Mouse (Mus musculus) liver, embryonic 12.5 days (tissue): ENCODE measurements around the gene Dhrs7. TPM values are rescaled to one million over a fixed set of nuclear protein-coding genes. Genes with fewer than 3 reads are reported as not detected.

ENCODE experiments used
- ATAC-seq: fragments of 200-750 bp; cut with Nextera tagmentation; 2 replicates; pipeline ENCODE4 v1.8.0; 2017; ENCODE audit warnings: moderate number of reproducible peaks, mild to moderate bottlenecking, moderate library complexity
- H3K27ac ChIP-seq: fragments of 300-500 bp; sonication (generic); 2 replicates; pipeline ENCODE4 v1.5.1; 2016; ENCODE audit warnings: mild to moderate bottlenecking
- H3K27me3 ChIP-seq: fragments of 300-500 bp; sonication (generic); replicated peaks from 2 replicates; pipeline ENCODE4 v1.6.1; 2016; ENCODE audit warnings: mild to moderate bottlenecking, moderate library complexity
- H3K36me3 ChIP-seq: fragments of 300-500 bp; sonication (generic); 2 replicates; pipeline ENCODE4 v1.6.1; 2016; ENCODE audit warnings: mild to moderate bottlenecking, moderate library complexity
- H3K4me1 ChIP-seq: fragments of 300-500 bp; sonication (generic); 2 replicates; pipeline ENCODE4 v1.6.1; 2016
- H3K4me2 ChIP-seq: fragments of 300-500 bp; sonication (generic); 2 replicates; pipeline ENCODE4 v1.6.1; 2016; ENCODE audit warnings: mild to moderate bottlenecking, moderate library complexity
- H3K4me3 ChIP-seq: fragments of 300-500 bp; sonication (generic); 2 replicates; pipeline ENCODE4 v1.5.1; 2016; ENCODE audit warnings: mild to moderate bottlenecking, moderate library complexity
- H3K9ac ChIP-seq: fragments of 300-500 bp; sonication (generic); 2 replicates; pipeline ENCODE4 v1.6.1; 2016; ENCODE audit warnings: mild to moderate bottlenecking, moderate library complexity
- H3K9me3 ChIP-seq: fragments of 300-500 bp; sonication (generic); replicated peaks from 2 replicates; pipeline ENCODE4 v1.6.1; 2016; ENCODE audit warnings: mild to moderate bottlenecking, moderate library complexity
- WGBS: fragments of 180-500 bp; shearing (Covaris S2); methylation state at CpG from one replicate; pipeline ENCODE4 v1.1.7; 2016; ENCODE audit not compliant: insufficient replicate concordance; 5-methylcytosine and 5-hydroxymethylcytosine counted together
- polyA plus RNA-seq: library from polyadenylated mRNA; unstranded; fragments of >200 nt; fragmentation: Nextera tagmentation; extraction: Ambion mirVana; gene quantifications from 2 replicates; pipeline ENCODE4 v1.2.1, GENCODE M21; 2016

Gene Dhrs7
- polyA plus RNA-seq, 1 experiment from 2014 or later = 10.3 TPM

- Histone ChIP-seq H3K4me3 (no peak within 1 kb of the TSS), H3K9ac (no peak within 1 kb of the TSS), H3K9me3 (no peaks in the 10 kb centered on the region), H3K36me3 (no peaks in the 10 kb centered on the region), H3K4me1 (no peaks in the 10 kb centered on the region), H3K27ac (no peak within 1 kb of the TSS), H3K4me2 (no peak within 1 kb of the TSS), H3K27me3 (no peaks in the 10 kb centered on the region)
- WGBS = 74% methylated on average over 11 of the region's 11 CpGs
- ATAC-seq = no peak
Measured at GRCm38 (mm10) chr12:72649611-72650330, 14.9 kb downstream of the Dhrs7 start, which contains the start of gene Gm4756. TSS of gene Gm4756 (minus strand) at chr12:72649661.

DNA sequence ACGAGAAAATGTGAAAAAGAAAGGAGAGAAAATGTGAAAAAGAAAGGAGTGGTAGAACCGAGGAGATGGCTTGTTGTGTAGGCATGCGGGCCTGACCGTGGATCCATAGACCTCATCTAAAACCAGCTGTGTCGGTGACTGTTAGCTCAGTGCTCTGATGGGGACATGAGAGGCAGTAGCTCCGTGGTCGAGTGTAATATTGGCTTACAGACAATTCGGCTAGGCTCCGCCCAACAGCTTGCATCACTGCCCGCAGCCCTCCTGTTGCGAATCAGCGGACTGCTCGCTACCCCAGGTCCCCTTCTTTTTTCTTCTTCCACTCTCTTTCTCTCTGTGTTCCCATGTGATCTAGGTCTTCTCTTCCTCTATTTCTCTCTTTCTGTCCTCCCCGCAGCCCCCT lies 15.8 kb downstream of the Dhrs7 start:
- no peak for ATAC-seq
- no peak overlapping the region for H3K4me3 ChIP-seq
- WGBS = 80% methylated on average over 14 of the region's 14 CpGs
- H3K4me2 ChIP-seq = no peak overlapping the region
- no peaks in the 10 kb centered on the region for H3K9me3 ChIP-seq
- no peaks in the 10 kb centered on the region for H3K4me1 ChIP-seq
- no peaks in the 10 kb centered on the region for H3K27me3 ChIP-seq
- no peaks in the 10 kb centered on the region for H3K36me3 ChIP-seq
- no peak overlapping the region for H3K9ac ChIP-seq
- H3K27ac ChIP-seq = no peak overlapping the region

DNA sequence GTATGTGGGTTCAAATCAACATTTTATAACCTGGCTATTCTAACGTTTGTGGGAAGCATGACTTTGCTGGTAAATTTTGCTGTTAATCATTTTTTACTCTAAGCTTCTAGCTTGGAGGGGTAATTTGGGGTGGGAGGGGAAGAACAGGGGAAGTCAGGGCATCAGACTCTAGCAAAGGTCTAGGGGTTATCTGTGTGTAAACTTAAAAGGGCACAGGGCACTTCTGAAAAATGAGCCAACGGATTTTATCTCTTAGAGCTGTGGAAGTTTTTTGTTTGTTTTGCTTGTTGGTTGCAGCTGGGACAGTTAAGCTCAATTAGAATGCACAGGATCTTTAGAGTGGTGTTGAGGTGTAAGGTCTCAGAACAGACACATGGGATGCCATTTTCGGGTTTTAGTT lies 26.7 kb downstream of the Dhrs7 start:
- WGBS = 53% methylated on average over 3 of the region's 3 CpGs
- Histone ChIP-seq H3K4me1 (no peaks in the 10 kb centered on the region), H3K27me3 (no peaks in the 10 kb centered on the region), H3K4me3 (no peak overlapping the region), H3K9ac (no peak overlapping the region), H3K27ac (no peak overlapping the region), H3K9me3 (0 out of 2 replicates have a peak, but pooled peaks cover 6% of the 10 kb centered on the region), H3K4me2 (no peak overlapping the region), H3K36me3 (no peaks in the 10 kb centered on the region)
- no peak; the same call in 1 of the 2 replicates for ATAC-seq

DNA sequence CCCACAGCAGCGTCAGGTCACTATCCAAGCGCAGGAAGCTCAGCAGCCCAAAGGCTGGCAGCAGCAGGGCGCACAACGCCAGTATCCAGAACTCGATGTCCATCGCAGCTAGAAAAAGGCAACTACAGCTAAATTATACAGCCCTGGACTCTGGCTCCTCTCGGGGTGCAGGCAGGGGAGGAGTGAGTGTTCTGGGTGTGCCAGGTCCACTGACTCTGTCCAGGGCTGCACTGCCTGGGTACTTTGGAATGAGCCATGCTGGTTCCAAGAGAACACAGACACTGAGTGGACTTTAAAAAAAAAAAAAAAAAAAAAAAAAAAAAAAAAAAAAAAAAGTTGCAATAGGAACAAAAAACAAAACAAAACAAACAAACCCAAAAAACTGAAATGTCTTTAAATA lies 36.0 kb downstream of the Dhrs7 start:
- H3K27ac ChIP-seq = no peak overlapping the region
- H3K4me1 ChIP-seq = no peaks in the 10 kb centered on the region
- H3K4me3 ChIP-seq = no peak overlapping the region
- no peak overlapping the region for H3K9ac ChIP-seq
- no peak overlapping the region for H3K4me2 ChIP-seq
- no peaks in the 10 kb centered on the region for H3K9me3 ChIP-seq
- H3K36me3 ChIP-seq = no peaks in the 10 kb centered on the region
- 80% methylated on average over 7 of the region's 7 CpGs for WGBS
- ATAC-seq = no peak
- no peaks in the 10 kb centered on the region for H3K27me3 ChIP-seq

DNA sequence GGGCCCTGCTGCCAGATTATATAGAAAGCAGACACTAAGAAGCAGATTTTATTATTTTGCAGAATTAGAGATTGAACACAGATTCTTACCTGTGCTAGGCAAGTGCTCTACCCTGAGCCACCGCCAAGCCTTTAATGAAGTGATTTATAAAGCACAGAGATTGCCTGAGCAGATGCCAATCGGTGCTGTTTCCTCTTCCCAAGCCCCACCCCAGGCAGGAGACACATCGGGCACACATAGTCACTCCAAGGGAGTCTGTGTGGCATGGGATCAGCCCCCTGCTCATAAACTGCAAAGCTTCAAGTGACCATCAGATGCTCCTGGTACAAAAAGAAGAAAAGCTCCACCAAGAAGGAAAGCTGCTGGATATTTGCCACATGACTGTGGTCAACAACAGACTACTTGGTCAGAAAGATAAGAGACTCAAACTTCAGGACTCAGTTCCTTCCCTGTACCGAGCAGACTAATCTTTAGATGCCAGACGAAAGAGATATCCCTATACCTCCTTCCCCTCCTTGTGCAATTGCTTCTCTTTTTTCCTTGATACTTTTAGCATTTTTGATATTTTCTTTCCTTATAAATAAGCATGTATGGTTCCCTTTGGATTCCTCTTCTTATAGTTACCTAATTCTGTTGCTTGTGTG lies 41.7 kb downstream of the Dhrs7 start:
- ATAC-seq = peak; percentile 59; the same call in 1 of the 2 replicates
- H3K36me3 ChIP-seq = no peaks in the 10 kb centered on the region
- H3K4me1 ChIP-seq = 0 out of 2 replicates have a peak, but pooled peaks cover 4% of the 10 kb centered on the region
- 19% methylated on average over 5 of the region's 5 CpGs for WGBS
- H3K27me3 ChIP-seq = no peaks in the 10 kb centered on the region
- no peak overlapping the region for H3K4me3 ChIP-seq
- no peak overlapping the region for H3K27ac ChIP-seq
- no peak overlapping the region for H3K9ac ChIP-seq
- no peak overlapping the region for H3K4me2 ChIP-seq
- no peaks in the 10 kb centered on the region for H3K9me3 ChIP-seq

DNA sequence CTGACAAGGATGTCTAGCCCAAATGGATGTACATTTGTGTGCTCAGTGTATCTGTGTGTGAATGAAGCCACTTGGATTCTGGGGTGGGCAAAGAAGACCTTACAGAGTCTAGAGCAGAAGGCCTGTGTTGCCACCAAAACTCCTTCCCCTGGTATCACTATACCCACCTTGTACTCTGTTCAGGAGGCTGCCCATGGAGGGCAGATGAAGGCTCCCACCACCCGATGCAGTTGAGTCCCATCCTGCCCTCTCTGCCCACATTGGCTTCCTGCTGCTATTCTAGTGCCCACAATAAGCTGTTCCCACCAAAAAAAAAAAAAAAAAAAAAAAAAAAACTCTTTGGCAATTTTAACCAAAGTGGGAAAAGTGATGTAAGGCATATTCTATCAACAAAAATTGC lies 43.3 kb downstream of the Dhrs7 start:
- Histone ChIP-seq H3K27me3 (no peaks in the 10 kb centered on the region), H3K4me2 (no peak overlapping the region), H3K36me3 (no peaks in the 10 kb centered on the region), H3K4me3 (no peak overlapping the region), H3K4me1 (0 out of 2 replicates have a peak, but pooled peaks cover 4% of the 10 kb centered on the region), H3K27ac (no peak overlapping the region), H3K9ac (no peak overlapping the region), H3K9me3 (no peaks in the 10 kb centered on the region)
- ATAC-seq = no peak
- 33% methylated on average over 1 of the region's 1 CpGs for WGBS

GRCm38 (mm10) chr12:72620856-72621255 lies 43.9 kb downstream of the Dhrs7 start:
- 79% methylated on average over 7 of the region's 7 CpGs for whole genome bisulfite sequencing

GRCm38 (mm10) chr12:72612053-72612452 lies 52.7 kb downstream of the Dhrs7 start:
- H3K9me3 ChIP-seq = no peaks in the 10 kb centered on the region
- H3K4me2 ChIP-seq = no peak overlapping the region
- WGBS = 62% methylated on average over 3 of the region's 3 CpGs

More at GRCm38 (mm10) chr12:72620856-72621255, 43.9 kb downstream of the Dhrs7 start:
- H3K4me1 ChIP-seq = 0 out of 2 replicates have a peak, but pooled peaks cover 4% of the 10 kb centered on the region
- no peak overlapping the region for H3K4me3 ChIP-seq
- H3K36me3 ChIP-seq = no peaks in the 10 kb centered on the region
- H3K4me2 ChIP-seq = no peak overlapping the region
- no peaks in the 10 kb centered on the region for H3K9me3 ChIP-seq
- H3K27me3 ChIP-seq = no peaks in the 10 kb centered on the region
- ATAC-seq = no peak
- H3K9ac ChIP-seq = no peak overlapping the region
- no peak overlapping the region for H3K27ac ChIP-seq

More at GRCm38 (mm10) chr12:72612053-72612452, 52.7 kb downstream of the Dhrs7 start:
- H3K36me3 ChIP-seq = no peaks in the 10 kb centered on the region
- H3K27ac ChIP-seq = no peak overlapping the region
- no peak overlapping the region for H3K4me3 ChIP-seq
- no peaks in the 10 kb centered on the region for H3K27me3 ChIP-seq
- H3K4me1 ChIP-seq = no peaks in the 10 kb centered on the region
- no peak overlapping the region for H3K9ac ChIP-seq
- ATAC-seq = no peak

Other genes starting within 250 kb of the Dhrs7 start
- gene Lrrc9, start 223.0 kb downstream of the Dhrs7 start, polyA plus RNA-seq = 0.22 and 0.30 TPM in 2 replicates
- 4.0 and 4.2 TPM in 2 replicates for gene Pcnx4, start 128.5 kb downstream of the Dhrs7 start, polyA plus RNA-seq
- gene Gm4756, start 15.2 kb downstream of the Dhrs7 start, polyA plus RNA-seq = not detected in 2 replicates
- gene Ppm1a, start 92.5 kb upstream of the Dhrs7 start, polyA plus RNA-seq = 47.3 and 52.6 TPM in 2 replicates